Mouse (Mus musculus) gonadal fat pad, adult 2 months (tissue): ENCODE measurements around the gene Mup21. TPM values are rescaled to one million over a fixed set of nuclear protein-coding genes. Genes with fewer than 3 reads are reported as not detected.
A peak's percentile ranks its signal among the peaks of the same experiment; 100 is the strongest.
"Not testable (repeated sequence)": the region's sequence is repeated elsewhere in the genome, so short reads cannot be mapped to it uniquely, and the experiment has no call there.

Experiments
- DNase-seq: peaks from one replicate; pipeline ENCODE4 v3.0.0-alpha.2; 2012; ENCODE audit warnings: low read depth
- polyA plus RNA-seq: library from polyadenylated mRNA; depleted of rRNA; stranded (reverse); fragments of >200 nt; gene quantifications from 2 replicates; pipeline ENCODE4 v1.2.3, GENCODE M21; 2012; rRNA removed

Gene Mup21
- polyA plus RNA-seq: not detected in 2 replicates

DNA sequence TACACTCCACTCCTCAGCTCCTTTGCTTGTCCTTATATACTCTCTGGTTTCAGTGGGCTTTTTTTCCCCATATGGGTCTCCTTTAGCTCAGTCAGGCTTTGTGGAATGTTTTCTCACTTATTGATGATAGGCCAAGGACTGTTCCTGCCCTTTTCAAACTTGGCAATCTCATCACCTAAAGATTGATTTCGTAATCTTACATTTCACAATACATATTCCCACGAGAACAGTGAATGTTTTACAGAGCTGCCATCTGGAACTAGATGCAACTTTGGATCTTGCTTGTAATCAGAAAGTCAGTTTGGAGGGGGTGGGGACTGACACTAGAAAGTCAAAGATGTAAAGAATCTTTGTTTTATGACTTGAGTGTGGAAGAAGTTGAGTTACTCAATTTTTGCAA lies at the start of gene Mup21:
TSS of gene Mup21 (minus strand) at position 53 of the 400 bp plus-strand sequence.
- DNase-seq: peak; percentile 1

DNA sequence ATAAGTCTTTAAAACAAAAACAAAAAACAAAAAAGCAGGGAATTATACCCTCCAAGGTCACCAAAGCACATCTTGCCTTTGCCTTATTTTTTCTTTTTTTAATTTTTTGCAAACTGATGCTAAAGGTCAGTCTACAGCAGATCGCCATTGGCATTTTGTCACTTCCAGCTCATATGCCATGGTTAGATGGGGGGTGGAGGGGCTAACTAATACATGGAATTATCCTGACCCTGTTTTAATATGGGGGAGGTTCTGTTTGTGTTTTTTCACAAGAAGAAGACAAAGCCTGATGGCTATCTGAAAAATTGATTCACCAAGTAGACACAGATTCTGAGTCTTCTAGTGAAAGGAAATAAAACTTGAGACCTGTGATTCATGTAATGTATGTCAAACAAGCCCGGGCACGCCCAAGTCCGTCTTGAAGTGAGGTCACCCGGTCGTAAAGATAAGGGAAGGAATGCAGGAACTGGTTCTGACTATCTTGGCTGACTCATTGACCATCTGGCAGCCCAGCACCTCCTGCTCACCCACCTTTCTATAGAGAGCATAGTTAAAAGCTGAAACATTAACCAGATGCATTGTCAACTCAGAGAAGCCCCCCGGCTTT lies 49.4 kb upstream of the Mup21 start:
- no peak for DNase-seq

DNA sequence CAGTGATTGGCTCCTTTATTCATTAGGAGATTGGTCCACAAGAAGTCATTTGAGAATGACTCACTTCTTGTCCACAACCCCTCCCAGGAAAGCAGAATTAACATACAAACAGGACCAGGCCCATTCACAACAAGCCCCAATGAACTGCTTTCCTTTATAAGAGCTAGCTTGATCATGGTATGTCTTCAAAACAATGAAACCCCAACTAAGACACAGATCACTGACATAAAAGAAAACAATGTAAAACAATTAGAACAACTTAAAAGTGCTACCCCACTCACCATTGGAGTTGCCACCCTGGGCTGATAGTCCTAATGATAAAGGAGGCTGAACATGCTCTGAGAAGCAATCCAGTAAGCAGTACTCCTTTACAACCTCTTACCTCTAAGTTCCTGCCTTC lies 38.1 kb upstream of the Mup21 start:
- DNase-seq: no peak

DNA sequence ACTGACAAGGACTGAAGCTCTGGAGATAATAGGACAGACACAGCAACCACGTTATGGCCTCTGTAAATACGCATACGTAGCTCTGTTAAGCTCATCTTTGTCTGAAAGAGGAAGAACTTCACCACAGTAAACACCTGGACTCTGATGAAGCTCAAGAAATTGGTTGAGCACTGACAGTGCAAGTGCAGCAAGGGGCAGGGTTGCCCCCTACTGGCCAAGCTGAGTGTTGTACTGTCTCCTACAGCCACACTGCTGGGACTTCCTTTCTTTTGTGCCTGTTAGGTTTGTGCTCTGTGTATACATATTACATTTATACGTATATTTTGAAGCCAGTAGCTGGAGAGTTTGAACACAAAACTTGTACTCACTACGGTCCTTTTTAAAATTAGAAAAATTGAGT lies 26.6 kb upstream of the Mup21 start:
- DNase-seq: no peak

DNA sequence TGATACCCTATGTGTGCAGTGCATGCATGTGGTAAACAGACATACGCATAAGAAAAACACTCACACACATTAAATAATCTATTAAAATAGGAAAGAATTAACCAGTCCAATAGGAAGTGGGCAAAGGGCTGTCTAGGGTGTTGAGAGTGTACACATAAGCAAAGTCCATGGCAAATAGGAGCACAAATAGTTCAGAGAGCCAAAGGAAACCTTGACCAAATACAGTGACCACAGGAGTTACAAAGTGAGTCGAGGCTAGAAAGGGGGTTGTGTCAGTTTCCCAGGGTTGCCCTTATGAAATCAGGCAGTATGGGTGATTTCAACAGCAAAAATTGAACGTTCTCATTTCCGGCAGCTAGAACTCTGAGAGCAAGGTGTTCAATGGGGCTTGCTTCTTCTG lies 23.8 kb upstream of the Mup21 start:
- DNase-seq: no peak

DNA sequence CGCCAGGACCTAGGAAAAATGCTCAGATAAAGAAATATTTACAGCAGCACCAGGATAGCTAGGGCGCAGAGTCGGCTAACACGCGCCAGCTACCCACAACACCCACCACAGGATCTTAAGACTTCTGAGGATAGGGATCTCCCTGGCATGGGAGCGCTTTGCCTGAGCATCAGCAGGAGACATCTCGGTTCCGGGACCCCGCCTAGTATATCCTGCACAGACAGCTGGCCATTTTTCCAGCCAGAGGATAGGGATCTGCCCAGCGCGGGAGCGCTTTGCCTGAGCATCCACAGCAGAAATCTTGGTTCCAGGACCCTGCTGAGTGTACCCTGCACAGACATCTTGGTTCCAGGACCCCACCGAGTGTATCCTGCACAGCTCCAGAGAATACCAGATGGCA lies 17.0 kb upstream of the Mup21 start:
- DNase-seq: not testable (repeated sequence)

DNA sequence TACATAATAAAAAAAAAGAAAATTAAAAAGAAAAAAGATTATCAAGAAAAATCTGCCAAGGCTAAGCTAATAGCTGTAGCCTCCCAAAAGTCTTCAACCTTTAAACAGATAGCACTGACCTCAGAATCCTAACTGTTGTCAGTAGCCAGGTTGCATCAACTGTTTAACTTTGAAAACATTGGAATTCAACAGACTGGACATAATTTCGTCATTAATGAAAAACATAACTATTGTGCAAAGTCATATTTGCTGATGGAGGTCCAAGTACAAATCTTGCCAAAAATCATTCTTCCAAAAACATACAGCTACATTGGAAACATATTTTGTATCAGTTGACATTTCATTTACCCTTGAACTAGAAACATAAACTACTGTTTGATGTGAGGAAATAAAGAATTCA lies 7.7 kb upstream of the Mup21 start:
- DNase-seq: no peak

DNA sequence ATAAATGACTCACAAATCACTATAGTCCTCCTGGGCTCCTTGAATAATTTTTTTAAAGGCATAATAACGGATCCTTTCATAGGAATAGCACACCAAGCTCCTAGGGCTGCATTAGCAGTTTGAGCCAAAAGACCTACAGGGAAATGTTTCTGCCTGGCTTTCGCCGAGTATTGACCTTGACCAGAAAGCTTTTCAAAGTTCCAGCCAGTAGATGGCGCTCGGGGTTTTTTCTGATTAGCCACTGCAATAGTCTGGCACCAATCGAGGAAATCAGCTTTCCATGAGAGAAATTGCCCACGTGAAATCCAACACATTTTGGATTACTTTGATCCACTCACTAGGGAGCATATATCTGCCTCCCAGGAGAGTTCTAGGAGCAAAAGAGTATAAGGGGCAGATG lies 17.0 kb downstream of the Mup21 start:
- DNase-seq: no peak

DNA sequence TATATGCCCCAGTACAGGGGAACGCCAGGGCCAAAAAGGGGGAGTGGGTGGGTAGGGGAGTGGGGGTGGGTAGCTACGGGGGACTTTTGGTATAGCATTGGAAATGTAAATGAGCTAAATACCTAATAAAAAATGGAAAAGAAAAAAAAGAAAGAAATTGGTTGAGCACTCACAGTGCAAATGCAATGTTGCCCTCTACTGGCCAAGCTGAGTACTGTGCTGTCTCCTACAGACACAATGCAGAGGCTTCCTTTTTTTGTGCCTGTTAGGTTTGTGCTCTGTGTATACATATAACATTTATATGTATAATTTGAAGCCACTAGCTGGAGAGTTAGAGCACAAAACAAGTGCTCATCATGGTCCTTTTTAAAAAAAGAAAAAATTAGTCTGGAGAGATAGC lies 47.3 kb downstream of the Mup21 start:
- DNase-seq: not testable (repeated sequence)

Other genes with a start within 250 kb of the Mup21 start
- gene Mup20, start 96.7 kb downstream of the Mup21 start, polyA plus RNA-seq: not detected in 2 replicates
- 1.2 TPM in 1 of 2 replicates, not detected in the other for gene Mup3, start 63.5 kb downstream of the Mup21 start, polyA plus RNA-seq
- 0.88 and 1.0 TPM in 2 replicates for gene Zfp37, start 80.2 kb upstream of the Mup21 start, polyA plus RNA-seq
- gene Slc31a2, start 111.7 kb upstream of the Mup21 start, polyA plus RNA-seq: 64.9 and 72.7 TPM in 2 replicates
- gene Fkbp15, start 209.7 kb upstream of the Mup21 start, polyA plus RNA-seq: 32.3 and 37.8 TPM in 2 replicates
- gene Slc31a1, start 209.9 kb upstream of the Mup21 start, polyA plus RNA-seq: 57.4 and 60.7 TPM in 2 replicates